Mouse (Mus musculus) Muller cell, postnatal 12 days (primary cell): ENCODE measurements at regions not wholly inside any gene's neighbourhood (a gene's known extent, or its start where the extent isn't known, plus 50 kb on each side); places are given as distances from the start of the nearest gene placed in this dataset.

Source experiments
- DNase-seq: peaks from one replicate; pipeline ENCODE4 v3.0.0-alpha.2; 2015; ENCODE audit errors: inconsistent ontology term

- peak; percentile 92 for DNase-seq
These were observed 194.6 kb upstream of the Bcl6 start for GRCm38 (mm10) chr16:24183216-24183615.

GRCm38 (mm10) chr16:24181388-24181787, 192.7 kb upstream of the Bcl6 start:
- no peak for DNase-seq

DNA sequence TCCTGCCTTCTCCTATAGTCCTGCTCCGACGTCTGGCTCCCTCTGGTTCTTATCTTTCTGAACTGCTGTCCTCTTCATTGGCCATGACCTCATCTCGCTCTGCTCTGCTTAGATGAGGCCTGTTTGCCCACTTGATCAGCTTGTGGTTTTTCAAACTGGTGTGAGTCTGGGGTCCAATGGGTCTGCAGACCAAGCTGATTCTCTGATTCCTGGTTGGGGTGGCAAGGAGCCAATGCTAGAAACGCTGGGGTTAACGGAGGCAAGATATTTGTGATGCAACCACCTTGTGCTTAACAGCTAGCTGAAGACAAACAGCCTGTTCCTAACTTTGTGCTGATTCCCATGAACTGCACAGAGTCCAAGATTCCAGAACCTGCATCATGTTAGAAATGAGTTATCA, 192.0 kb upstream of the Bcl6 start:
- no peak for DNase-seq

- DNase-seq: no peak
These were observed 188.9 kb upstream of the Bcl6 start for GRCm38 (mm10) chr16:24177564-24177963.

DNA sequence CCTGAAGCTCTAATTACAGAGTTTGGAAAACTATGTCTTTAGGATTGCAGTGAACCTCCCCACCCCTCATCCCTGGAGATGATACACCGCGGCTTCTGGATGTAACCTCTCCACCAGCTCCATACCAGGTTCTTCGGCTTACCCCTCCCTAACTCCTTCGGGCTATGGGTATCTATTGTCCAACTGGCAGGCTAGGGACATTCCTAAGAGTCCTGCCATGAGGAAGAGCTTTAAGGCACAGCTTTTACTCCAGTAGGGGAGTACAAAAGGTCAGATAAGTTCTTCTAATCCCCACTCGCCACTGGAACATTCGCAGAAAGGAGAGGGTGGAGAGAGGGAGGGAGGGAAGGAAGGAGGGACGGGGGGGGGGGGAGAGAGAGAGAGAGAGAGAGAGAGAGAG, 188.5 kb upstream of the Bcl6 start:
- DNase-seq: no peak

DNA sequence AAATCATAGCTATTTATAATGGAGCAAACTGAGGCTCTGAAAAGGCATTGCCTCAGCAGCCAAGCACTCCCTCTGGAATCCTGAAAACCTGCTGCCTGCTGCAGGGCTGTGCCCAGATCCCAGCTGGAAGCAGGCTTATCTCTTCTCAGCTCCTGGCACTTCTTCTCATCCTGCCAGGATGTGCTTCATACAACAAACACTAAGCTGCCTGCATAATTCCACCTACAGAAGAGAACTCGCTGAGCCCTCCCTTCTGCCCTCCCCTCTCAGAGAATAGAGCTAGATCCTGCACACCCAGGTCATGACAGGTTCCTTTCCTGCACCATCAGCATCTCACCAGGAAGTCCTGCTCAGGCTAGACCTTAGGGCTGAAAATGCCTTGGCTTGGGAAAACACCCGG, 187.4 kb upstream of the Bcl6 start:
- no peak for DNase-seq

DNA sequence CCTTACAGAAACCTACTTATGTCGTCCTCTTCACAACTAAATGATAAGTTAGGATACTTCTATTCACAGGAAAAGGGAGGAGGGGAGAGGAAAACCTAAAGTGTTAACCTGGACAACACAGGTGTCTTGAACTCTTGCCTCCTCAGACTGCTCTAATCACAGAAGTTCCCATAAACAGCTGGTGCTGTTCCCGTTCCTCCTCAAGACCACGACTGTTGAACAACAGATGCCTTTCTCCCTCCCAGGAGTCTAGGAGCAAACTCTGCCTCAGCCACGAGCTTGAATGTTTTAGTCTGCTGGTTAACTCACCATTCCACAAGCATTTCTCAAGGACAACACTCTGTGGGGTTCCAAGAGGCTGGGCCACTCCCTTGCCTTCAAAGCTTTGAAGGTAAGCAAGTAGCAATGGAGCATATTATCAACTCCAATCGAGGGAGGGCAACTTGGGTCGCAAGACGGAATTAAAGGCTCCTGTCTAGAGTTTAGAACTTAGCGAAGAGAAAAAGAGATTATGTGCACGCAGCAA, 186.6 kb upstream of the Bcl6 start:
- DNase-seq: no peak

- DNase-seq: no peak
These were observed 185.9 kb upstream of the Bcl6 start for GRCm38 (mm10) chr16:24174595-24174994.

GRCm38 (mm10) chr16:24173783-24174518, 185.3 kb upstream of the Bcl6 start:
- no peak for DNase-seq

- no peak for DNase-seq
These were observed 184.0 kb upstream of the Bcl6 start for GRCm38 (mm10) chr16:24172653-24173052.

- no peak for DNase-seq
These were observed 183.4 kb upstream of the Bcl6 start for GRCm38 (mm10) chr16:24172065-24172464.

DNA sequence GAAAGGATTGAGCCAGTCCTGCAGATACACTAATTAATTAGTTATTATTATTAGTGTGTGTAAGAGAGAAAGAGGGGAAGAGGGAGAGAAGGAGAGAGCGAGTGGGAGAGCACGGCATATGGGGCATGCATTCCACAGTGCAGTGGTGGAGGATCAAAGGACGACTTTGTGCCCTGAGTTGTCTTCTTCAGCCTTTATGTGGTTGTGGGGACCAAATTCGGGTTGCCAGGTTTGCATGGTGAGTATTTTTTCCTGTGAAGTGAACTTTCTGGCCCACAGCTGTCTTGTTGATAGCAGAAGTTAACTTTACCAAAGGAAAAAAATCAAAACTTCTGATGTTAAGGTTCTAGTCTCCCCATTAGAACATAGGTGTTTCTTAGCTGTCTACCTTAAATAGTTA, 182.5 kb upstream of the Bcl6 start:
- DNase-seq: no peak

DNA sequence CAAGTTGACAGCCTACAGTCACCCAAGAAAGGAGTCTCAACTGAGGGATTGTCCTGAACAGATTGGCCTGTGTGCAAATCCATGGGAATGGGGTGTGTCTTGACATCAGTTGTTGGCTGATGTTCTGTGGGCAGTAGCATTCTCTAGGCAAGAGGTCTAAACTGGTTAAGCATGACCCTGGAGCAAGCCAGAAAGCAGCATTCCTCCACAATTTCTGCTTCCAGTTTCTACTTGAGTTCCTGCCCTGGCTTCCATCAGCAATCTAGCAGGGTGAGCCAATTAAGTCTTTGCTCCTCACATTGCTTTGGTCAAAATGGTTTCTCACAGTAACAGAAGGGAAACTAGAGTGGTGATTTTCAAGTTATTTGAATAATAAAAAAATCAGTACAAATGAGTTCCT, 177.8 kb upstream of the Bcl6 start:
- no peak for DNase-seq

DNA sequence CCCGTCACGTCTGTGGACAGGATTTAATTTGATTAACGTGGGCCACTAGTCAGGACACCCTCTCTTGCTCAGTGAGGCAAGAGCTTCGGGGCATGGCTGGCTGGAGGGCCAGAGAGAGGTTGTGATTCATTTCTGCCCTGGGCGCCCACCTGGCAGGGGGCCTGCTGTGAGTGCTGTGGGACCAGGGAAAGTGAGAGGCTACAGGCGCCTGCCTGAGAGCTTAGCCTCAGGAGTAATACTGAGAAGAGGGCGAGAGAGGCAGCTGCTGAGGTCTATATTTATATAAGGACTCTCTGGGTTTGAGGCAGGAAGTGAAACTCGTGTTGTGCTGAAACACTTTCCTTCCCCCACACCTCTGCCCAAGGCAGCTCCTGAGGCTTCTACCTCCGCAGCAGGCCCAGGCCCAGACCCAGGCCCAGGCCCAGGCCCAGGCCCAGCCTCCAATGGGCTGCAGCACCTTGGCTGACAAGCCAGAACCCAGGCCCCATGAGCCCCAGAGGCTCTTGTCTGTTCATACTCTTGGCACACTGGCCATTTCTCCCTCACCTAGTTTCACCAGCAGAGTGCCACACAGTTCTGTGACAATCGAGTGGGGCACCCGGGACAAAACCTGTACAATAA, 176.9 kb upstream of the Bcl6 start:
- peak; percentile 95 for DNase-seq

DNA sequence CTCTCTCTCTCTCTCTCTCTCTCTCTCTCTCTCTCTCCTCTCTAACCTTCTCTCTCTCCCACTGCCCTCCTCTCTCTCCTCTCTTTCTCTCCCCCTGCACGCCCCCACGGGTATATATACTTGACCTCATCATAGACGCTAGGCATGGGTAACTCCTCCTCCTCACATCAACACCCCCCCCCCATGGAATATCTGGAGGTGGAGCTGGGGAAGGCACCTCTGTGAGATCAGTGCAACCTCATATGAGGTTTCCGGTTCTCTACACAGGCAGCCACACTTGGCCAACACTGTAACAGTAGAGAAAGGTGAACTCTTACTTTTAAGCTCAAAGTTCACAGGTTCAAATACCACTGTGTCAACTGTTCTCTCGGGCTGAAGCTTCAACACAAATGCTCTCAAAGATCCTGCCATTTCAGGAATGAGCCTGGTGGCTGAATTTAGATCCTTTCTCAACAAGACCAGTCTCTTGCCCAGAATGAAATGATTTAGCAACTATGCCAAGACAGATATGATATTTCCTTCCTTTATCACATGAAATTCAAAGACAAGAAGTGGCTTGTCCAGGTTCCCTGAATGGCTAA, 172.1 kb upstream of the Bcl6 start:
- DNase-seq: no peak

- no peak for DNase-seq
These were observed 170.7 kb upstream of the Bcl6 start for GRCm38 (mm10) chr16:24159336-24159735.

DNA sequence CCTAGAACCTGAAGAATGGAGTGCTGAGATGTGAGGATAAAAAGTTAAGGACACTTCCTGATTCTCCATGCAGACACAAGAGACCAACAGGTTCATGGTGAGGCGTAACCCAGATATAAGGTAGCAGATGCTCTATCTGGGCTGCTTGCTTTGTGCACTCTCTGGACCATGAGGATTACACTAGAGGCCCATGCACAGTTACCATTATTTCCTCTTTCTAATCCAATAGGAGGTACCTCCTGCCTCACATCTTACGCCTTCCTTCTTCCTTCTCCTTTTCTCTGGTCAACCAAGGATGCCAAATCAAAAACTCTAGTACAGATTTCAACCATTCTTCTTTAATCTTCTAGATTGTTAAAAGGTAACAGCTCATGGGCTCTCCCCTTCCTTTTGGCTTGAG, 169.1 kb upstream of the Bcl6 start:
- DNase-seq: no peak

- peak; percentile 87 for DNase-seq
These were observed 168.2 kb upstream of the Bcl6 start for GRCm38 (mm10) chr16:24156729-24157430.

GRCm38 (mm10) chr16:24154816-24155357, 166.2 kb upstream of the Bcl6 start:
- no peak for DNase-seq

- no peak for DNase-seq
These were observed 165.3 kb upstream of the Bcl6 start for GRCm38 (mm10) chr16:24153943-24154342.

DNA sequence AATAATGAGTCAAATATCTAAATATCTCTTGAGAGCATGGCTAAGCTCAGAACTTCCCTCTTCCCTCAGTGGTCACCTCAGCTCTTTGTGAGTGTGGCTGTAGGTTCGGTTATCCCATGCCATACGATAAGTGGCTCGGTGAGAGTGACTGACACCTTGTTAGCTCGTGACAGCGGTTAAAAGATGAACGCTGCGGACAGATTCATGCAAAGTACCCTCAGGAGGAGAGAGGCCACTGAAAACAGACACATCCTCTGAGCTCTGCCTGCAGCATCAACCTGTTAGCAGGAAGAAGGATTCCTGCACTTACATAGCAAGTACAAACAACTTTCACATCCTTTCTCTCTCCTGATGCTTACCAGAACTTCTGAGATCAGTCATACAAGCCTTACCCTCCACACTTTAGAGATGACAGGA, 163.2 kb upstream of the Bcl6 start:
- no peak for DNase-seq

GRCm38 (mm10) chr16:24151178-24151725, 162.6 kb upstream of the Bcl6 start:
- no peak for DNase-seq
